Mouse (Mus musculus) large intestine, adult 2 months (tissue): Measurements from ENCODE around the gene 2300002M23Rik. TPM values are rescaled to one million over a fixed set of nuclear protein-coding genes. Genes with fewer than 3 reads are reported as not detected.

ENCODE experiments used
- DNase-seq: peaks from one replicate; pipeline ENCODE4 v3.0.0-alpha.2; 2012; ENCODE audit warnings: low read depth, low spot score
- WGBS: fragments of 180-500 bp; shearing (Covaris S2); methylation state at CpG from one replicate; pipeline ENCODE4 v1.1.7; 2018; 5-methylcytosine and 5-hydroxymethylcytosine counted together
- polyA plus RNA-seq: library from polyadenylated mRNA; depleted of rRNA; stranded (reverse); fragments of >200 nt; gene quantifications from 2 replicates; pipeline ENCODE4 v1.2.3, GENCODE M21; 2012; rRNA removed

The 2300002M23Rik gene
- not detected in 2 replicates for polyA plus RNA-seq

DNA sequence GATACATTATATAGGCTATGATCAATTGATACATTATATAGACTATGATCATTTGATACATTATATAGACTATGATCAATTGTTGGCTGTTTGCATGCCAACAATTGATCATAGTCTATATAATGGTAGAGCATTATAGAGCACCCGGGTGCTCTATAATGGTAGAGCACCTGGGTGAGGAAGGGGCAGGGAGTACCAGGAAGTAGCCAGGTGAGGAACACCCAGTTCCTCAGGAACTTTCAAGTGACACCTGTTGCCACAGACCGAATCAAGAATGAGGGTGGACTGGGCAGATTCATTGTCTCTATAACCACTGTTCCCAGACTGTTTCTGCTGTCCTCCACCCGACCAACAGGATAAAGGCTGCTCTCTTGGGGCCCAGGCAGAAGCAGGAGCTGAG is at the start of gene 2300002M23Rik:
Gene 2300002M23Rik, plus strand, starts transcription at position 301 of the 400 bp plus-strand sequence.
- 33% methylated on average over 3 of the region's 3 CpGs for WGBS
- no peak for DNase-seq

DNA sequence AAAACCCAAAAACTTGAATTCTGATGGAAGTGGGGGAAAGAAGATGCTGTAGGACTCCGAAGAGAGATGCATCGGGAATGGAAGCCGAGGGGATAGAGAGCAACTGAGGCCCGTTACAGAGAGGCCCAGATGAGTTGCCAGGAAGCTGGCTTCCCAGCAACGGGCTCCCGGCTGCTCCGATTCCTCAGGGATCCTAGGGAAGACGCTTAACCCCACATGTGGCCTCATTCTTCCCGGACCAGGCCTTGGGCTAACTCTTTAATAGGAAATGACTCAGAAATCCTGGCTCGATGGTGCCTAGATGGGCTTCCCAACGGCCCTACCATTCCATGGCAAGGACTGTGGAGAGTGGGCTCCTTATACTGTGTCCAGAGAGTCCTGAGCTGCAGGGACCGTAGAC is 49.7 kb upstream of the 2300002M23Rik start:
- WGBS = 4% methylated on average over 12 of the region's 12 CpGs
- no peak for DNase-seq

DNA sequence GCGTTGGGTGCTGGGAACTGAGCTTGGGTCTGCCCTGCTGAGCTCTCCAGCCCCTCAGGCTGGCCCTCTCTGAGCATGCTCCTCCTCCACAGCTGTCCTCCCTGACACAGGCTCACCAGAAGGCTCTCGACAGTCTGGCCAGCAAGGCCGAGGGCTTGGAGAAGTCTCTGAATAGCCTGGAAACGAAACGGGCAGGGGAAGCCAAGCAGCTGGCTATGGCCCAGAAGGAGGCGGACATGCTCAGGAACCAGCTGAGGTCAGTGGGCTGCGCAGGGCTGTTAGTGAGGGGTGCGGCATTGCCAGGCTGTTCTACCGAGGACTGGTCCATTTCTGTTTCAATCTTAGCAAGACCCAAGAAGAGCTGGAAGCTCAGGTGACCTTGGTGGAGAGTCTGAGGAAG is 42.9 kb upstream of the 2300002M23Rik start:
- DNase-seq = no peak
- WGBS = 82% methylated on average over 9 of the region's 9 CpGs

DNA sequence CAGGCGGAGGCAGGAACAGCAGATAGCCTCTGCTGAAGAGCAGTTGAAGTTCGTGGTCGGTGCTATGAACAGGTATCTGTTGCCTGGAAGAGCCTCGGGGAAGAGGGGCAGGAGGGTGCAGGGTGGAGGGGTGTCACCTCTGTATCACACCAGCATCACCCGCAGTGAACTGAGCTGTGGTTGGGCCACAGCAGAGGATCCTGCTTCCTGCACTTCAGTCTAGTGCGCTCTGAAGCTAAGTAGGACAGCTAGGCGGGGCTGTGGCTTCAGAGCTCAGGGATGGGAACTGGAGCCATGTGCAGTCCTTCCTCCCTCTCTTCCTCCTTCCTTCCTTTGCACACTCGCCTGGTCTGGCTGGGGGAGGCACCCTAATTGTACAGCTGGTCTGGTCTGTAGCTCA is 40.6 kb upstream of the 2300002M23Rik start:
- DNase-seq = no peak
- 79% methylated on average over 8 of the region's 8 CpGs for WGBS

DNA sequence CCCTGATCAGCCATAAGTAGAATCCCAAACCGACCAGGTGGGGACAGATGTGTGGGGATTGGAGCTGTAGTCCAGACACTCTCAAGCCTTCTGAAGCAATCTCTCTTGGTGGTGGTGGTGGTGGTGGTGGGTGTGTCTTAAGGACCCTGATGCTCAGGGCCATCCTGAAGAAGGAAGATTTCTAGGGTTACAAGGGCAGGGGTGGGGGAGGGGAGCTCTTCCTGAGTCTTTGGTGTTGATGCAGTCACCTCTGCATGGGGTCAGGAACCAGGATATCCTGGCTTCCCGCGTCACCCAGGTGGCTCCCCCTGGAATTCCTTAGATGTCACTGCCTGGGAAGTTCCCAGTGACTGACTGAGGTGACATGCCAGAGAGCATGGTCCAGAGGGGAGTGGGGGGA is 34.9 kb upstream of the 2300002M23Rik start:
- no peak for DNase-seq
- 10% methylated on average over 3 of the region's 3 CpGs for WGBS

DNA sequence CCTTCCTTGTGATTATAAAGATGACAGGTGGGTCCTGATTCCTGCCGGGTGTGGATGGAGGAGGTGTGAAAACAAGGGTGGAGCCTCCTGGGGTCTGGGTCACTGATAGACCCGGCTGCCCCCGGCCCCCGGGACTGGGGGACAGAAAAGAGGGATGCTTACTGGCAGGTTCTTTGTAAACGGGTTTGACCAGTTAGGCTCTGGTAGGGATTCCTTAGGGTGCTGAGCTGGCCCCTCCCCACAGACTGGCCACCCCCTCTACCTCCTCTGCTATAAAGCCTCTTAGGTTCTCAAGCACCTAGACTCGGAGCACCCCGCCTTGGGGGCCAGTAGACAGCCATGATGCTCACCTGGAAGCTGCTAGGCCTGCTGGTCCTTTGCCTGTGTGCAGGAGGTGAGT is 34.3 kb upstream of the 2300002M23Rik start, which contains the start of gene Psors1c2:
Gene Psors1c2, plus strand, starts transcription at position 301 of the 400 bp plus-strand sequence.
- DNase-seq = no peak
- 15% methylated on average over 7 of the region's 7 CpGs for WGBS

DNA sequence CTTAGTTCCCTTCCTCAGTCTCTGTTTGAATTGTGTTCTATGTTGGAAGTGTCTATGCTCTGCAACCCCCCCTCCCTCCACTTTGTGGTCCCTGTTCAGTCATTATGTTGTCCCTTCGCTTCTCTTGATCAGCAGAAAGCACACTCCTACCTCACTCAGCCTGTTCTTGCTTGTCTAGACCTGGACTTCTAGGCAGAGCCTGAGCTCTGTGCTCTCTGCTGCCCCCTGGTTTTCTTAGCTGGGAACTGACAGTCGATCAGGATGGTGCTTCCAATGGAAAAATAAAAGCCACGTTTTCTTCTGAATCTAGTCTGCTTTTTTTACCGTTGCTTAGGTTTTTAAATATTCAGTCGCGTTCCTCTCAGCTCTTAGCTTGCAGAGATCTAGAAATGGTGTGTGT is 32.9 kb upstream of the 2300002M23Rik start:
- no peak for DNase-seq
- 3% methylated on average over 6 of the region's 6 CpGs for WGBS

DNA sequence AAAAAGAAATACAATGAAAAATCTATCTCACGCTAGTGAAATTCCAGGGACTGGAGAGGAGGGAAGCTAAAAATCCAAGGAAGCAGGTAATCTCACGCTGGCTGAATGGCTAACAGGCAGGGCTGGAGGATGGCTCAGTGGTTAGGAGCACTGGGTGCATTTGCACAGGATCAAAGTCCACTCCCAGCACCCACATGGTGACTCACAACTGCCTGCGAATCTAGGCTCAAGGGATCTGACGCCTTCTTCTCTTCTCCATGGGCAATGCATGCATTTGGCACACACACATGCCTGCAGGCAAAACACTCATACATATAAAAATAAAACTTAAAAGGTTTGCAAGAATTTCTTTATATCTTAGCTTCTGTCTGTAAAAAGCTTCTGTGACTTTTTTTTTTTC is 29.8 kb upstream of the 2300002M23Rik start:
- 56% methylated on average over 4 of the region's 4 CpGs for WGBS

DNA sequence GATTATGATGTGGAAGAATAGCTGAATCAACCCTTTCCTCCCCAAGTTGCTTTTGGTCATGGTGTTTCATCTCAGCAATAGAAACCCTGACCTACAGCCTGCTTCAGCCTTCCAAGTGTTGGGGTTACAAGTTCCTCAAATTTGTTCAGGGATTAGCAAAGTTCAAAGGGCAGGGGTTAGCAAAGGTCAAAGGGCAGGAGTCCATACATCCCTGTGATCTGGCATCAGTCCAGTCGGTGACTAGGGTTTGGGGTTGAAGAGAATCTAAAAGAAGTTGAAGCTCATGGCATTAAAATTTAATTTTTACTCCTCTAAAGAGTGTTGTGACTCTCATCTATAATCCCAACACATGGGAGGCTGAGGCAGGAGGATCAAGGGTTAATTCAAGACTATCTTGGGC is 28.8 kb upstream of the 2300002M23Rik start:
- WGBS = 80% methylated on average over 1 of the region's 1 CpGs
- no peak for DNase-seq

More for the DNA sequence above, 29.8 kb upstream of the 2300002M23Rik start:
- DNase-seq = no peak

DNA sequence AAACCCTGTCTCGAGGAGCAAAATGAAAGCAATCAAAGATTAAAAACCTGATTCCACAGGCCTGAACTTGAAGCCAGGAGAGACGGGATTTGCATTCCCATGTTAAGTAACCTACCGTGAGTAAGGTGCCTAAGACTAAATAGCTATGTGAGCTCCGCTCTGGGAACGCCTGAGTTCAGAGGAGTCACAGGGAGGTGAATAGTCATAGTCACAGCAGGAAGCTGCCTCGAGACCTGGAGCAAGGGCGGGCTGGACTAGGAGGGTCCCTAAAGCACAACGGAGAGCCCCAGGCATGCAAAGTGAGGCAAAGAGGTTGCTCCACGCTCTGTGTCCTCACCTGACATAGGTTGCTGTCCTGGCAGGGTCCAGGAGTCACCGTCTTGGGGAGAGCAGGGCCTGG is 27.7 kb upstream of the 2300002M23Rik start:
- no peak for DNase-seq
- 62% methylated on average over 10 of the region's 10 CpGs for WGBS

DNA sequence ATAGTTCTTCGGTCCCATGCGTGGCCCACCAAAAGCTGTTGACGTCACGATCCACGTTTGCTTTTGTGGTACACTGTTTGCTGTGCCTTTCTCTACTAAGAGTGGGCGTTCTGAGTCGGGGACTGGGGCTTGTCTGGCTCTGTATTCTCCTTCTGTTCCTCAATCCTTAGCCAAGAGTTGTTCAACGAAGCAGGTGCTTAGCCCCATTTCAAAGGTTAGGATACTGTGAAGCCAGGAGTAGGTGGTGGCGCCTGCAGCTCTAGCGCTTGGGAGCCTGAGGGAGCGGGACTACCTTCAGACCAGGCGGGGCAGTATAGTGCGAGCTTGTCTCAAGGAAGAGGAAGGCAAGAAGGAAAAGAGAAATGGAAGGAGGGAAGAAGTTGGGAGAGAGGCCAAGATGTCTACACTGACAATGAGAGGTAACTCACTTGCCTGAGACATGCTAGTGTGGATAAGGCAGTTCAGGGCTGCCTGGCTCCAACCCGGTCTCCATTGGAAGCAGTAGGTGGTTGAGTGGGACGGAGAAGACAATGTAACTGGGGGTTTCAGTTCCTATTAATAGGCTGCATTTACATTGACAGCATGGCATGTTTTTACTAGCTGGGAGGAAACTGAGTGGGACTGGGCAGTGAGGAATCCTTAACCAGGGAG is 24.4 kb upstream of the 2300002M23Rik start:
- 65% methylated on average over 15 of the region's 15 CpGs for WGBS
- no peak for DNase-seq

DNA sequence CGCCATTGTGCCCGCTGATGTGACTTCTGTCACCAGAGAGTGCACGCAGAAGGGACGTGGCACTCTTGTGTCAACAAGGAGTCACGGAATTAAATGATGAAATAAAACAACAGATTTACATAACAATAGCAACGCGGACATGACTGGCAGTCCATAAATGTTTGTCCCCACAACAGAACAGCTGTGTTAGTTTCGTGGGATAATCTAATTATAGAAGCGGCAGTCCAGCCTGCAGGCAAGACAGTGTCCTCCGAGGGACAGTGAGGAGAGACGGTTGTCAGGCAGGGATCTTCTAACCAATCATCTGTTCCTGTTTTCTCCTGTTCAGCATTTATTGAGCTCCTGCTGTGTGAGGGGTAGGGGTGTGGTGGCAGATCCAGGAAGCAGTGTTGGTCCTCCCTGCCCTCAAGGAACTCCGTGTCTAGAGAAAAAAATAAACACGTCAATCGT is 23.8 kb upstream of the 2300002M23Rik start:
- 30% methylated on average over 14 of the region's 14 CpGs for WGBS

DNA sequence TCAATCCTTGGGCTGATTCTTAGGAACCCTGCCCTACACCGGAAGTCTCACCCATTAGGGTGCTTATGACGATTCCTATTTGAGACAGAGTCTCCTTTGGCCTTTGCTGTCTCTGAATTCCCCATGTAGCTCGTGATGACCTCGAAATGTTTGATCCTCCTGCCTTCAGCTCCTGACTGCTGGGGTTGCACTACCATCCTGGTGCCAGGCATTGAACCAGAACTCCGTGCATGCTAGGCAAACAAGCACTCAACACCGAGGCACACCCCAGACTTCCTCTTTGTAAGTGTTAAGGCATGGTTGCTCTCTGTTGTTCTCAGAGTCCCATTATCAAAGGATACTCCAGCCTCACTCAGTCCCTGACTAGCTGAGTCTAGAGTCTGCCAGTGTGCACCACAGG is 23.2 kb upstream of the 2300002M23Rik start:
- 59% methylated on average over 6 of the region's 6 CpGs for WGBS
- DNase-seq = no peak

More for the DNA sequence above, 23.8 kb upstream of the 2300002M23Rik start:
- no peak for DNase-seq

DNA sequence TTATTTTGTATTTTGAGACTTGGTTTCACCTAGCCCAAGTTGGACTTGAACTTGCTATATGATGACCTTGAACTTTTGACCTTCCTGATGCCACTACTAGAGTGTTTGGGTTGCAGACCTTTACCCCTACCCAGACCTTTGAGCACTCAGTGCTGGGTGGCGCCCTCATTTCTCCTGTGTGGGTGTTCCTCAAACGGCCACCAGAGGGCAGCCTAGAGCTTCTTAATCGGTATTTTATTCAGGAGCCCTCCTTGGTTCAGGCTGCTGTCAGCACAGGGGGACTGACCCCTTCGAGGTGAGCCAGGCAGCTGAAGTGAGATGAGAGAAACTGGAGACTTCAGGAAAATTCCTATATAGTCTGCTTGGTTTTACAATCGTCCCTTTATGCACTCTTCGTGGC is 22.6 kb upstream of the 2300002M23Rik start:
- no peak for DNase-seq
- WGBS = 36% methylated on average over 6 of the region's 6 CpGs

DNA sequence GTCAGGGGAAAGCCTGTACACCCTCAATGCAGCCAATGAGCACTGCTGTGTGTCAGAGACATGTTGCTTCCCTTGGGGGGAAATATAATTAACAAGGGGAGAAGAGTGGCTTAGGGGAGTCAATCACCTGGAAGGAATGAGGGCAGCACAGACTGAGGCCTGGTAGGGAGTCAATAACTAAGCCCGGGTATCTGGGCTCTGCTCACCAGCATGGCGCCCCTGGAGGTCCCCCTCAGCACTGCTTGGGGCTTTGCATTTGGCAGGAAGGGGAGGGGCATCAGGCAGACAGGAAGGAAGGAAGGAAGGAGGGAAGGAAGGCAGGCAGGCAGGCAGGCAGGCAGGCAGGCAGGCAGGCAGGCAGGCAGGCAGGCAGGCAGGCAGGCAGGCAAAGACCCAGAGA is 19.8 kb upstream of the 2300002M23Rik start:
- no peak for DNase-seq
- 85% methylated on average over 2 of the region's 2 CpGs for WGBS

DNA sequence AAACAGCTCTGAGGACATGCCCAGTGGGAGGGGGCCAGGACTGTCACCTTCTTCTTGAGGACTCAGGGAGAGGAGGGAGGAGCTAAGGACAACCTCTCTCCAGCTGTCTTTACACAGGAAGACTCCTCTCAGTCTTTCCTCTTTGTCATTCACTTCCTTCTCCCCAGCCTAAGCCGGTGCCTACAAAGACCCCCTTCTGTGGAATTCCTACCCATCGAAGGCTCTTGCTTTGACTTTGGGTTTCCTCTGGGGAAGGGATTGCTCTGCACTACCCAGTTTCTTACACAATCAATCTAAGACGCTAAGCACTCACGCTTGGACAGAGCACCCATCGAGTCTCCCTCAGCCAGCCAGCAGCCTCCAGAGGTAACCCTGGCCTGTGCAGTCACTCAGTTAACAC is 18.6 kb upstream of the 2300002M23Rik start:
- DNase-seq = no peak
- WGBS = 42% methylated on average over 5 of the region's 5 CpGs

DNA sequence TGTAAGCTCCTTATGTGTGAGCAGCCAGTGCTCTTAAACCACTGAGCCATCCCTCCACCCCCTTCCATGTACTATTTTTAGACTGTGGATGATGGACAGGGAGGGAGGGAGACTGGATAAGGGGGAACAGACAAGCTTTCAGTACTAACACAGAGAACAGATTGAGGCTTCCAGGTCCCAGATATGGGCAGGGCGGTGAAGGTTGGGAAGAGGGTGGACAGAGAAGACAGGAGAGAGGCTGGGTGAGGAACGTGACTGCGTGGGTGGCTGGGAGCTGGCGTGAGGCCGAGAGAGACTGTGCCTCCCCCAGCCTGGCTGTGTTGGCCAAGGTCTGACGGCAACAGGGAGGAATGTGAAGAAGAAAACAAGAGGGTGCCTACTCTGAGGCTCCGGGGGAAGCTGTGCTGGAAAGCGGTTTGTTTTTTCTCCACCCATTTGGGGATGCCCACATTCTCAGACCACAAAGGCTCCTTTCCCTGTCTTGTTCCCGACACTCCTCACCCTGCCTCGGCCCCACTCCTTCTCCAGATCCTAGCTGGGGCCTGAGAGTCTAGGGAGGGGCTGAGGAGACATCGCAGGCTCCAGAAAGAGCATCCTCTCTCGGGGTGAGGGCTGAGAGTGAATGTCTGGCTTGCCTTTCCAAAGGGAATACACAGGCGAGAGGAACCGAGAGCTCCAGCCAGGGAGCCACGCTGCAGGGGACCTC is 17.7 kb upstream of the 2300002M23Rik start:
- WGBS = 41% methylated on average over 15 of the region's 15 CpGs
- DNase-seq = no peak

DNA sequence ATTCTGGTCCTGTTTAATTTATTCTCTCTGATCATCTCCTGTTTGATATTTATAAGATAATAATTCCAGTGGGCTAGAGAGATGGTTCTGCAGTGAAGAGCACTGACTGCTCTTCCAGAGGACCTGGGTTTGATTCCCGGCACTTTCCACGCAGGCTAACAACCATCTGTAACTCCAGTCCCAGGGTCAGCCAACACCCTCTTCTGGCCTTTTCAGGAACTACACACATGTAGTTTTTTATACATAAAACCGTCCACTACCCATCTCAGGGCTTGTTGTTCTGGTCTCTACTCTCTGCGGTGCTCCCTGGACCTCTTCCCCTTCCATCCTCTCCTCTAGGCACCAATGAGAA is 17.1 kb upstream of the 2300002M23Rik start:
- DNase-seq = no peak
- WGBS = 89% methylated on average over 4 of the region's 4 CpGs

DNA sequence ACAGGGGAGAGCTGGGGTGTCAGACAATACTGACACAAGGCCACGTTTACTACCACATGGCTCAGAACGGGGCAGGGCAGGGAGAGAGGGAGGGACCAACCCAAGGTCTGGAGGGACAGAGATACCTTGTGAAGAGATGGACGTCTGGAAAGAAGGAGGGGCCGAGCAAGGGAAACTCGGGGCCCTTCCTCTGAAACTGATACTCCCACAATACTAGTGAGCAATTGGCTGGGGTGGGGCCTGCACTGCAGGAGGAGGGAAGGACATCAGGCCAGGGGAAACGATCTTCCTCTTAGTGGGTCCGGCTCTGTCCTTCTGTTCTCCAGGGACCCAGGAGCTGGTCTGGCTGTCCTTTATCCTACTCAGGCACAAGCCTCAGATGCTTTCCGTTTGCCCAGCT is 16.4 kb upstream of the 2300002M23Rik start:
- no peak for DNase-seq
- WGBS = 37% methylated on average over 8 of the region's 8 CpGs

DNA sequence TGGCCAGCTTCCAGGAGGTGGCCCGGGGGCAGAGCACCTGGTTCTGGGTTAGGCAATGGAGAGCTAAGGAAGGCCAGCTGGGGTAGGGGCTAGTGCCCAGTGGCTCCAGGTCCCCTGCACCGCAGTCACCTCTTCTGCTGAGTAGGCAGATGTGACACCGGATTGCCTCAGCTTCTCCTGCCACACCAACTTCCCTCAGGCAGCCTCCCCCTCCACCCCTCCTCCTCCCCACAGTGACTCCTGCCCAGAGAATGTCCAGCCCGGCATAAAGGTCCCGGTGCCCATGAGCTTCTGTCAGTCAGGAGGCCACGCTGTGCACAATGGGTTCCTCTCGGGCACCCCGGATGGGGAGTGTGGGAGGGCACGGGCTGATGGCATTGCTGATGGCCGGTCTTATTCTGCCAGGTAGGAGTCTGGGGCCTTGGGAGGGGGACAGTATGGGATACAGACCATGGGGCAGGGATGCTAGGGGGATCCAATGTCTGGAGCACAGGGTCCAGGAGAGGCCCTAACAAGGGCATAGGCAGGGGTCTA is 15.3 kb upstream of the 2300002M23Rik start, which contains the start of gene Cdsn:
Gene Cdsn, plus strand, starts transcription at position 248 of the 534 bp plus-strand sequence.
- WGBS = 89% methylated on average over 10 of the region's 10 CpGs
- no peak for DNase-seq

DNA sequence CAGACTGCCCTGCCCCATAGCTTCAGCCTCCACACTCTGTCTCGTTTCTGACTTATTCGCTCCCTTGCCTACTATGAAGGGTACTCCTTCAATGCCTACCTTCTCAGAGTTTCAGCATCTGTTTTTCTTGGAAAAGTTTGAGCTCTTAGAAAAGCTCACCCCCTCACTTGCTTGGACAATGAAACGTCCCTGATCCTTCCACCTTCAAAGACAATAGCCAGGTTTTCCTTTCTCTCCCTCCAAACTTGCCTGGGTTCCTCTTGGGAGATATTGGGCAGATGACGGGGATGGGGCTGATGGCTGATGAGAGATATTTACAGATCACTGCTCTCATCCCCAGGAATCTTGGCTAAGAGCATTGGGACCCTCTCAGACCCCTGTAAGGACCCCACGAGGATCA is 12.9 kb upstream of the 2300002M23Rik start:
- 89% methylated on average over 5 of the region's 5 CpGs for WGBS
- no peak for DNase-seq
